Mouse (Mus musculus): ENCODE data around the gene Tnfsf9. TPM values are rescaled to one million over a fixed set of nuclear protein-coding genes. Genes with fewer than 3 reads are reported as not detected.
A peak's percentile ranks its signal among the peaks of the same experiment; 100 is the strongest.

The Tnfsf9 gene
- polyA plus RNA-seq, 1 experiment from 2014 or later: 9.7 TPM

DNA sequence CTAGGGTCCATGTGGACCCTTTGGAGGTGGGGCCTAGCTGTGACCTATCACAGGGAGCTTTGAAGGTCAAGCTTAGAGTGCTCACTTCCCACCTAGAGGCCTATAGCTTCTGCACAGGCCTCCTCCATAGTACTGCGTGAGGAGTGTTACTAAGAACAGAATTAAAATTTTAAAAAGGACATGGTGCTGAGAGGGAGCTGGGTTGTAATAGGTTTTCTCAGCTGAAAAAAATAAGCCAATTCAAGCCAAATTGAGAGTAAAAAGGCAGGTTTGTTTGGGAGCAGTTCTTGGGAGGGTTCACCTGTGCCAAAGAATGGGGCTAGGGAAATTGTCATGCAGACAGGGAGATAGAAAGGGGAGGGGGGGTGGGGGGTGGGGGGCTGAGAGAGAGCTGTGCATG is 40.0 kb downstream of the Tnfsf9 start:
- Histone ChIP-seq H3K4me1 (peaks cover 4% of the 10 kb centered on the region), H3K27me3 (peaks cover 37% of the 10 kb centered on the region), H3K9ac (no peak overlapping the region), H3K9me3 (replicated peaks) (no peaks in the 10 kb centered on the region), H3K27ac (no peak overlapping the region), H3K4me3 (no peak overlapping the region), H3K36me3 (ENCODE audit: poor library complexity, severe bottlenecking) (no peaks in the 10 kb centered on the region), H3K4me2 (no peak overlapping the region)
- WGBS: 62% methylated on average over 1 of the region's 1 CpGs
- no peak for ATAC-seq

DNA sequence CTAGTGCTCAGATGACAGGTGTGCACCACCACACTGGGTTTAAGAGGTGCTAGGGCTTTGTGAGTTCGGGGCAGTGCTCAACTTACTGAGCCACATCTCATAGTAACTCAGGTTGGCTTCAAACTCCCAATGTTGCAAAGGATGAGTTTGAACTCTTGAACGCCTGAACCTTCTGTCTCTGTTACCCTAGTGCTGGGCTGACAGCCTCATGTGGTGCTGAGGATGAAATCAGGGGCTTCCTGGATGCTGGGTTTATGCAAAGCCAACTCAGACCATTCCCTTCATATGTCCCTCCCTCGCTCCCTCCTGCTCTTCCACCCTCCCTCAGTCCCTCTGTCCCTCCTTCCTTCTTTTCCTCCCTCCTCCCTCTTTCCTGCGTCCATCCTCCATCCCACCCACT is 43.2 kb downstream of the Tnfsf9 start:
- 63% methylated on average over 4 of the region's 4 CpGs for WGBS
- H3K9ac ChIP-seq: no peak overlapping the region
- ATAC-seq: no peak

DNA sequence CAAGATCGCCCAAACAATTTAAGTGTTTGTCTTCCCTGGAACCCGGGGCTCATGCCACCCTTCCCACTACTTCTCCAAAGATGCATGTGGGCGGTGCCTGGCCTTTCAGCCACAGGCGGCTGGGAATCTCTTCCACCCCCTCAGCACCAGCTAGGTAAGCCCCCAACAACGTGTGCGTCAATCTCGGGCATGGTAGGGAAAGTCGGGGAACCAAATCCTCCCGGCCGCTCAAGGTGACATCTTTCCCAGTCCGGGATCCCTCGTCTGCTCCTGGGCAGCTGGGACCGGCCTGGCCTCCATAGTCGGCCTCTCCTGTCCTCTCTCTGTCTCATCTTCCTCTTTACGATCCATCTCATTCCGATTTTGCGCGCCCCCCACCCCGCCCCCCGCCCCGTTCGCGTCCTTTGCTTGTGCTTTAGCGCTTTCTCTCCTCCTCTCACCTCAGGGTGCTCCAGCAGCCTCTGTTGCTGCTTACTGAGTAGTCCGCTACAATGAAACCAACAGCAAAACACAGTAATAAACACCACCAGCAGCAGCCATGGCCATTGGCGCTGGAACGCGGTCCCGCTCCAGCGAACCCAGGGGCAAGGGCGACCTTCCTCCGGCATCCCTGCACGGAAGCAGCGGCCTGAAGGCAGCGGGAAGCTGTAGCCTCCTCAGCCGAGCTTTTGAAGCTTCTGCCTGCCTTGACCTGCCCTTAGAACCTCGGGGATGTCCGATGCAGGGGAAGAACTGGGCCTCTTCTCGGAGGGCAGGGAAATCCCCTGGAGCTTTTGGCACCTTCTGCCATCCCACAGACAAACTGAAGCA is 44.1 kb downstream of the Tnfsf9 start, which contains the start of gene Cd70:
TSS of gene Cd70 (minus strand) at position 784 of the 810 bp plus-strand sequence.
- ATAC-seq: no peak
- Histone ChIP-seq H3K36me3 (ENCODE audit: poor library complexity, severe bottlenecking) (no peaks in the 10 kb centered on the region), H3K9ac (peak within 1 kb of the TSS; percentile 53), H3K4me1 (peaks cover 4% of the 10 kb centered on the region), H3K4me3 (peak within 1 kb of the TSS; percentile 35), H3K27ac (no peak within 1 kb of the TSS), H3K4me2 (peak within 1 kb of the TSS; percentile 62), H3K9me3 (replicated peaks) (no peaks in the 10 kb centered on the region; the same call in 1 of the 2 replicates), H3K27me3 (peaks cover 47% of the 10 kb centered on the region)
- 3% methylated on average over 39 of the region's 39 CpGs for WGBS

More for the DNA sequence above, 43.2 kb downstream of the Tnfsf9 start:
- H3K27me3 ChIP-seq: peaks cover 47% of the 10 kb centered on the region
- no peaks in the 10 kb centered on the region for H3K36me3 ChIP-seq (ENCODE audit: poor library complexity, severe bottlenecking)
- no peak overlapping the region for H3K4me3 ChIP-seq
- H3K9me3 ChIP-seq (replicated peaks): no peaks in the 10 kb centered on the region; the same call in 1 of the 2 replicates
- no peak overlapping the region for H3K27ac ChIP-seq
- H3K4me1 ChIP-seq: peaks cover 4% of the 10 kb centered on the region
- no peak overlapping the region for H3K4me2 ChIP-seq

DNA sequence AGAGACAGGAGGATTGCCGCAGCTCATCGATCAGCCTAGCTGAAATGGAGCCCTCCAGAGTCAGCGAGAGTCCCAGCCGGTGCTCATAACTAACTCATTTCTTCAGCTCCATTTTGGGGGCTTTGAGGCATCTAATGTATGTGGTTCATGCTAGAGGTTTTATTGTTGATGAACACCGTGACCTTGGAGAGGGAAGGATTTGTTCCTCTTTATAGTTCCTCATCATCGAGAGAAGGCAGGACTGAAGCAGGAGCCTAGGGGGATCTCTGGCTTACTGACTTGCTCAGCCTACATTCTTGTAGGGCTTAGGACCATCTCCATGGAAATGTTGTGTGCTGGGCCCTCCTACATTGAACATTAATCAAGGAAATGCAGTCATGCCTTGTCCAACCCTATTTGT is 47.9 kb downstream of the Tnfsf9 start:
- Histone ChIP-seq H3K27ac (no peak overlapping the region), H3K9me3 (replicated peaks) (no peaks in the 10 kb centered on the region; the same call in 1 of the 2 replicates), H3K9ac (no peak overlapping the region), H3K4me1 (peaks cover 4% of the 10 kb centered on the region), H3K4me2 (no peak overlapping the region), H3K36me3 (ENCODE audit: poor library complexity, severe bottlenecking) (no peaks in the 10 kb centered on the region), H3K4me3 (no peak overlapping the region), H3K27me3 (peaks cover 31% of the 10 kb centered on the region)
- 90% methylated on average over 6 of the region's 6 CpGs for WGBS
- no peak for ATAC-seq

DNA sequence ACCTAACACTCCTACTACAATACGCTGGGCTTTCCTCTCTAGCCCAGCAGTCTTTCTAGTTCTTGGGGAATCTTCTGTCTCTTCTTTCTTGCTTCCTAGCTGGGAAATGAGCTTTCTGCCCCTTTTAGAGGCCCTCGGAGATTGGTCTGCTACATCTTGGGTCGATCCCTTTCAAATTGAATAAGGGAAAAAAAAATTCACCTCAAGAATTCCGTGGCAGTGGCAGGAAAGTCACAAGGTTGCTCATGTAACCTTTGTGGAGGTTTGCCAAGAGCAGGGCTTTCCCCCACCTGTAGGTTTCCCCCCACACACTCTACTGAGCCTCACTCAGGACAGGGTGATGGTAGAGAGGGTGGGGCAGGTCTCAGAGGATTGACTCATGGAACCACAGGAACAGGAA is 48.7 kb downstream of the Tnfsf9 start:
- no peaks in the 10 kb centered on the region for H3K36me3 ChIP-seq (ENCODE audit: poor library complexity, severe bottlenecking)
- peaks cover 23% of the 10 kb centered on the region for H3K27me3 ChIP-seq
- H3K9ac ChIP-seq: no peak overlapping the region
- 87% methylated on average over 4 of the region's 4 CpGs for WGBS
- no peaks in the 10 kb centered on the region; the same call in 1 of the 2 replicates for H3K9me3 ChIP-seq (replicated peaks)
- H3K4me1 ChIP-seq: peaks cover 4% of the 10 kb centered on the region
- H3K27ac ChIP-seq: no peak overlapping the region
- no peak overlapping the region for H3K4me3 ChIP-seq
- no peak overlapping the region for H3K4me2 ChIP-seq
- ATAC-seq: no peak

Other genes starting within 250 kb of the Tnfsf9 start
- gene Acsbg2, start 230.9 kb upstream of the Tnfsf9 start, polyA plus RNA-seq (2015; fragmentation: Nextera tagmentation; extraction: Ambion mirVana): not detected in 2 replicates
- gene 1700061G19Rik, start 229.8 kb upstream of the Tnfsf9 start, polyA plus RNA-seq (2015; fragmentation: Nextera tagmentation; extraction: Ambion mirVana): 0.33 and 0.45 TPM in 2 replicates
- 69.5 and 70.1 TPM in 2 replicates for gene Mllt1, start 169.9 kb upstream of the Tnfsf9 start, polyA plus RNA-seq (2015; fragmentation: Nextera tagmentation; extraction: Ambion mirVana)
- not detected in 2 replicates for gene Acer1, start 123.2 kb upstream of the Tnfsf9 start, polyA plus RNA-seq (2015; fragmentation: Nextera tagmentation; extraction: Ambion mirVana)
- gene Clpp, start 115.0 kb upstream of the Tnfsf9 start, polyA plus RNA-seq (2015; fragmentation: Nextera tagmentation; extraction: Ambion mirVana): 171 and 183 TPM in 2 replicates
- 41.0 and 41.2 TPM in 2 replicates for gene Alkbh7, start 108.0 kb upstream of the Tnfsf9 start, polyA plus RNA-seq (2015; fragmentation: Nextera tagmentation; extraction: Ambion mirVana)
- 0.43 TPM in 1 of 2 replicates, not detected in the other for gene Pspn, start 105.3 kb upstream of the Tnfsf9 start, polyA plus RNA-seq (2015; fragmentation: Nextera tagmentation; extraction: Ambion mirVana)
- 77.6 and 85.6 TPM in 2 replicates for gene Gtf2f1, start 94.0 kb upstream of the Tnfsf9 start, polyA plus RNA-seq (2015; fragmentation: Nextera tagmentation; extraction: Ambion mirVana)
- gene Gm17949, start 93.9 kb upstream of the Tnfsf9 start, polyA plus RNA-seq (2015; fragmentation: Nextera tagmentation; extraction: Ambion mirVana): 0.52 and 0.54 TPM in 2 replicates
- gene Khsrp, start 73.8 kb upstream of the Tnfsf9 start, polyA plus RNA-seq (2015; fragmentation: Nextera tagmentation; extraction: Ambion mirVana): 36.4 and 39.1 TPM in 2 replicates
- gene Slc25a41, start 63.7 kb upstream of the Tnfsf9 start, polyA plus RNA-seq (2015; fragmentation: Nextera tagmentation; extraction: Ambion mirVana): not detected in 2 replicates
- 0.68 and 2.1 TPM in 2 replicates for gene Crb3, start 46.2 kb upstream of the Tnfsf9 start, polyA plus RNA-seq (2015; fragmentation: Nextera tagmentation; extraction: Ambion mirVana)
- 18.8 and 21.6 TPM in 2 replicates for gene Slc25a23, start 45.5 kb upstream of the Tnfsf9 start, polyA plus RNA-seq (2015; fragmentation: Nextera tagmentation; extraction: Ambion mirVana)
- gene Dennd1c, start 26.8 kb upstream of the Tnfsf9 start, polyA plus RNA-seq (2015; fragmentation: Nextera tagmentation; extraction: Ambion mirVana): 4.7 and 4.8 TPM in 2 replicates
- 148 and 161 TPM in 2 replicates for gene Tubb4a, start 17.5 kb upstream of the Tnfsf9 start, polyA plus RNA-seq (2015; fragmentation: Nextera tagmentation; extraction: Ambion mirVana)
- not detected in 2 replicates for gene Cd70, start 44.5 kb downstream of the Tnfsf9 start, polyA plus RNA-seq (2015; fragmentation: Nextera tagmentation; extraction: Ambion mirVana)
- not detected in 2 replicates for gene Tnfsf14, start 88.9 kb downstream of the Tnfsf9 start, polyA plus RNA-seq (2015; fragmentation: Nextera tagmentation; extraction: Ambion mirVana)
- gene C3, start 122.8 kb downstream of the Tnfsf9 start, polyA plus RNA-seq (2015; fragmentation: Nextera tagmentation; extraction: Ambion mirVana): 0.18 and 0.53 TPM in 2 replicates
- gene Gpr108, start 143.1 kb downstream of the Tnfsf9 start, polyA plus RNA-seq (2015; fragmentation: Nextera tagmentation; extraction: Ambion mirVana): 17.8 and 20.7 TPM in 2 replicates
- gene Trip10, start 144.1 kb downstream of the Tnfsf9 start, polyA plus RNA-seq (2015; fragmentation: Nextera tagmentation; extraction: Ambion mirVana): 18.7 and 21.7 TPM in 2 replicates
- 0.61 and 0.82 TPM in 2 replicates for gene Vav1, start 173.8 kb downstream of the Tnfsf9 start, polyA plus RNA-seq (2015; fragmentation: Nextera tagmentation; extraction: Ambion mirVana)